Mouse (Mus musculus): Measurements from ENCODE around the gene Slc10a1. TPM values are rescaled to one million over a fixed set of nuclear protein-coding genes. Genes with fewer than 3 reads are reported as not detected.
"Not testable (repeated sequence)": the region's sequence is repeated elsewhere in the genome, so short reads cannot be mapped to it uniquely, and the experiment has no call there.

The Slc10a1 gene
- total RNA-seq, 2 experiments from 2014 or later = not detected

- DNase-seq (ENCODE audit: extremely low spot score in 1 of 2, low spot score in 1 of 2) = no peak
Measured at GRCm38 (mm10) chr12:80970181-80970705, 1.7 kb upstream of the Slc10a1 start.

GRCm38 (mm10) chr12:80967918-80968317 lies 587 bp downstream of the Slc10a1 start:
- DNase-seq (ENCODE audit: extremely low spot score in 1 of 2, low spot score in 1 of 2) = no peak

- DNase-seq (ENCODE audit: extremely low spot score in 1 of 2, low spot score in 1 of 2) = no peak
Measured at GRCm38 (mm10) chr12:80966059-80966838, 2.3 kb downstream of the Slc10a1 start.

- no peak for DNase-seq (ENCODE audit: extremely low spot score in 1 of 2, low spot score in 1 of 2)
Measured at GRCm38 (mm10) chr12:80962566-80962965, 5.9 kb downstream of the Slc10a1 start.

GRCm38 (mm10) chr12:80957961-80958360 lies 10.5 kb downstream of the Slc10a1 start:
- DNase-seq (ENCODE audit: extremely low spot score in 1 of 2, low spot score in 1 of 2) = no peak

GRCm38 (mm10) chr12:80956039-80956438 lies 12.5 kb downstream of the Slc10a1 start:
- DNase-seq (ENCODE audit: extremely low spot score in 1 of 2, low spot score in 1 of 2) = no peak

- DNase-seq (ENCODE audit: extremely low spot score in 1 of 2, low spot score in 1 of 2) = no peak
Measured at GRCm38 (mm10) chr12:80952526-80952925, 16.0 kb downstream of the Slc10a1 start.

GRCm38 (mm10) chr12:80951640-80952219 lies 16.8 kb downstream of the Slc10a1 start:
- no peak for DNase-seq (ENCODE audit: extremely low spot score in 1 of 2, low spot score in 1 of 2)

- not testable (repeated sequence) for DNase-seq (ENCODE audit: extremely low spot score in 1 of 2, low spot score in 1 of 2)
Measured at GRCm38 (mm10) chr12:80949603-80950002, 18.9 kb downstream of the Slc10a1 start.

GRCm38 (mm10) chr12:80948202-80948601 lies 20.3 kb downstream of the Slc10a1 start:
- no peak for DNase-seq (ENCODE audit: extremely low spot score in 1 of 2, low spot score in 1 of 2)

GRCm38 (mm10) chr12:80945996-80946355 lies 22.5 kb downstream of the Slc10a1 start:
- peak; percentile 85 to 94 for DNase-seq (ENCODE audit: extremely low spot score in 1 of 2, low spot score in 1 of 2)

GRCm38 (mm10) chr12:80945334-80945995 lies 23.0 kb downstream of the Slc10a1 start, which contains the start of gene Srsf5:
Srsf5 (plus strand) TSS chr12:80945504.
- DNase-seq (ENCODE audit: extremely low spot score in 1 of 2, low spot score in 1 of 2) = peak; percentile 94 to 95

- DNase-seq (ENCODE audit: extremely low spot score in 1 of 2, low spot score in 1 of 2) = not testable (repeated sequence)
Measured at GRCm38 (mm10) chr12:80944963-80945333, 23.6 kb downstream of the Slc10a1 start.

GRCm38 (mm10) chr12:80944204-80944603 lies 24.3 kb downstream of the Slc10a1 start:
- no peak for DNase-seq (ENCODE audit: extremely low spot score in 1 of 2, low spot score in 1 of 2)

- DNase-seq (ENCODE audit: extremely low spot score in 1 of 2, low spot score in 1 of 2) = no peak
Measured at GRCm38 (mm10) chr12:80943395-80943794, 25.1 kb downstream of the Slc10a1 start.

- DNase-seq (ENCODE audit: extremely low spot score in 1 of 2, low spot score in 1 of 2) = no peak
Measured at GRCm38 (mm10) chr12:80941886-80942285, 26.6 kb downstream of the Slc10a1 start.

- no peak for DNase-seq (ENCODE audit: extremely low spot score in 1 of 2, low spot score in 1 of 2)
Measured at GRCm38 (mm10) chr12:80939165-80939564, 29.3 kb downstream of the Slc10a1 start.

GRCm38 (mm10) chr12:80938642-80939041 lies 29.9 kb downstream of the Slc10a1 start:
- DNase-seq (ENCODE audit: extremely low spot score in 1 of 2, low spot score in 1 of 2) = no peak

GRCm38 (mm10) chr12:80937331-80938029 lies 31.0 kb downstream of the Slc10a1 start:
- no peak for DNase-seq (ENCODE audit: extremely low spot score in 1 of 2, low spot score in 1 of 2)

- no peak for DNase-seq (ENCODE audit: extremely low spot score in 1 of 2, low spot score in 1 of 2)
Measured at GRCm38 (mm10) chr12:80936751-80937150, 31.8 kb downstream of the Slc10a1 start.

GRCm38 (mm10) chr12:80932865-80933264 lies 35.6 kb downstream of the Slc10a1 start:
- no peak for DNase-seq (ENCODE audit: extremely low spot score in 1 of 2, low spot score in 1 of 2)

All from layer of hippocampus, postnatal 25 days (tissue).